Mouse (Mus musculus) left cerebral cortex, postnatal 25 days (tissue): ENCODE measurements at regions not wholly inside any gene's neighbourhood (a gene's known extent, or its start where the extent isn't known, plus 50 kb on each side); places are given as distances from the start of the nearest gene placed in this dataset.
A peak's percentile ranks its signal among the peaks of the same experiment; 100 is the strongest.

Source experiments
- DNase-seq, 2 experiments: peaks; one replicate each; pipeline ENCODE4 v3.0.0; 2022; ENCODE audit warnings: low spot score in 2 of 2, mixed read lengths in 1 of 2
- intact Hi-C: fragments of 180-260 bp; cut with DNase I; formaldehyde crosslinking; loops from one replicate; pipeline ENCODE4 v1.15.1; 2025

GRCm38 (mm10) chr17:3248875-3249274 lies 77.5 kb upstream of the Tiam2 start:
- peak in 1 of 2 experiments; percentile 86 for DNase-seq
- intact Hi-C loops, result no loop called here

GRCm38 (mm10) chr17:3249320-3249719 lies 77.1 kb upstream of the Tiam2 start:
- DNase-seq, result no peak
- intact Hi-C loops, result no loop called here

- intact Hi-C loops, result no loop called here
Measured at GRCm38 (mm10) chr17:3251176-3251575, 75.2 kb upstream of the Tiam2 start.

GRCm38 (mm10) chr17:3251966-3252365 lies 74.4 kb upstream of the Tiam2 start:
- no peak for DNase-seq
- intact Hi-C loops, result no loop called here

More at GRCm38 (mm10) chr17:3251176-3251575, 75.2 kb upstream of the Tiam2 start:
- peak in 1 of 2 experiments; percentile 64 for DNase-seq

GRCm38 (mm10) chr17:3253508-3254176 lies 72.7 kb upstream of the Tiam2 start:
- DNase-seq, result peak in 1 of 2 experiments; percentile 77

GRCm38 (mm10) chr17:3256765-3257164 lies 69.6 kb upstream of the Tiam2 start:
- intact Hi-C loops, result no loop called here
- no peak for DNase-seq

More at GRCm38 (mm10) chr17:3253508-3254176, 72.7 kb upstream of the Tiam2 start:
- intact Hi-C loops, result no loop called here

GRCm38 (mm10) chr17:3258811-3259510 lies 67.4 kb upstream of the Tiam2 start:
- no peak for DNase-seq
- intact Hi-C loops, result no loop called here

- DNase-seq, result no peak
- intact Hi-C loops, result no loop called here
Measured at GRCm38 (mm10) chr17:3260796-3261195, 65.6 kb upstream of the Tiam2 start.

GRCm38 (mm10) chr17:3273108-3274091 lies 53.0 kb upstream of the Tiam2 start:
- peak; percentile 87 to 91 for DNase-seq

GRCm38 (mm10) chr17:3274449-3275285 lies 51.7 kb upstream of the Tiam2 start:
- intact Hi-C loops, result loop anchor here (5.0 kb wide), 1 partner anchor 233 kb away; no protein-coding TSS in a partner anchor
- no peak for DNase-seq

More at GRCm38 (mm10) chr17:3273108-3274091, 53.0 kb upstream of the Tiam2 start:
- intact Hi-C loops, result loop anchor here (2.0 to 5.0 kb wide), 2 partner anchors 173 to 234 kb away; no protein-coding TSS in a partner anchor
